Mouse (Mus musculus) fibroblast of lung, adult 2 months (primary cell): Measurements from ENCODE around the gene Ctps2.
A peak's percentile ranks its signal among the peaks of the same experiment; 100 is the strongest.
"Not testable (repeated sequence)": the region's sequence is repeated elsewhere in the genome, so short reads cannot be mapped to it uniquely, and the experiment has no call there.

Experiments used
- DNase-seq: peaks from one replicate; pipeline ENCODE4 v3.0.0-alpha.2; 2011; ENCODE audit warnings: low read depth

Gene Ctps2

GRCm38 (mm10) chrX:162900938-162901337 lies at the start of gene Ctps2:
Gene Ctps2, plus strand, starts transcription at chrX:162901238.
- no peak for DNase-seq

GRCm38 (mm10) chrX:162868294-162868965 lies 32.6 kb upstream of the Ctps2 start:
- DNase-seq: no peak

GRCm38 (mm10) chrX:162871734-162872517 lies 29.1 kb upstream of the Ctps2 start:
- DNase-seq: no peak

- DNase-seq: peak; percentile 4
Observed at GRCm38 (mm10) chrX:162873761-162874160, 27.3 kb upstream of the Ctps2 start.

GRCm38 (mm10) chrX:162878236-162878635 lies 22.8 kb upstream of the Ctps2 start:
- DNase-seq: no peak

- DNase-seq: no peak
Observed at GRCm38 (mm10) chrX:162887931-162888511, 13.0 kb upstream of the Ctps2 start, which contains the start of gene Syap1. Gene Syap1, minus strand, starts transcription at chrX:162888447.

- not testable (repeated sequence) for DNase-seq
Observed at GRCm38 (mm10) chrX:162888575-162889223, 12.3 kb upstream of the Ctps2 start.

- no peak for DNase-seq
Observed at GRCm38 (mm10) chrX:162901371-162902039, 467 bp downstream of the Ctps2 start.

- DNase-seq: no peak
Observed at GRCm38 (mm10) chrX:162902040-162902734, 1.1 kb downstream of the Ctps2 start.

GRCm38 (mm10) chrX:162907554-162907953 lies 6.5 kb downstream of the Ctps2 start:
- no peak for DNase-seq

- no peak for DNase-seq
Observed at GRCm38 (mm10) chrX:162913651-162914050, 12.6 kb downstream of the Ctps2 start.

- no peak for DNase-seq
Observed at GRCm38 (mm10) chrX:162915697-162916096, 14.7 kb downstream of the Ctps2 start.

GRCm38 (mm10) chrX:162921487-162922125 lies 20.6 kb downstream of the Ctps2 start:
- DNase-seq: no peak

- DNase-seq: no peak
Observed at GRCm38 (mm10) chrX:162931467-162931866, 30.4 kb downstream of the Ctps2 start.

- no peak for DNase-seq
Observed at GRCm38 (mm10) chrX:162942027-162942426, 41.0 kb downstream of the Ctps2 start.

GRCm38 (mm10) chrX:162949811-162950439 lies 48.9 kb downstream of the Ctps2 start:
- no peak for DNase-seq

- DNase-seq: no peak
Observed at GRCm38 (mm10) chrX:162957921-162958320, 56.9 kb downstream of the Ctps2 start.

- no peak for DNase-seq
Observed at GRCm38 (mm10) chrX:162963840-162964239, 62.8 kb downstream of the Ctps2 start.

- no peak for DNase-seq
Observed at GRCm38 (mm10) chrX:162964383-162964782, 63.3 kb downstream of the Ctps2 start, which contains the start of gene S100g. Gene S100g, minus strand, starts transcription at chrX:162964599.

- DNase-seq: no peak
Observed at GRCm38 (mm10) chrX:162967456-162967855, 66.4 kb downstream of the Ctps2 start.
